Mouse (Mus musculus) mouse trophoblast stem cell (cell line): ENCODE measurements around the gene 4932438H23Rik.

Experiments used
- in situ Hi-C, 2 experiments: fragments of 300-500 bp; cut with MseI, MboI; formaldehyde crosslinking; loops; 2 replicates in 1 of 2; 3 replicates in 1 of 2; pipeline ENCODE4 v1.15.1; 2025

4932438H23Rik gene

GRCm38 (mm10) chr16:91095022-91095421 is at the start of gene 4932438H23Rik:
4932438H23Rik (minus strand) TSS chr16:91095122.
- in situ Hi-C loops, result loop anchor here in 1 of 2 experiments (25.0 kb wide), 1 partner anchor 217 kb away; no protein-coding TSS in a partner anchor

GRCm38 (mm10) chr16:91140991-91141630 is 46.2 kb upstream of the 4932438H23Rik start:
- in situ Hi-C loops, result no loop called here

- in situ Hi-C loops, result no loop called here
Observed at GRCm38 (mm10) chr16:91140457-91140856, 45.5 kb upstream of the 4932438H23Rik start.

- in situ Hi-C loops, result no loop called here
Observed at GRCm38 (mm10) chr16:91140056-91140455, 45.1 kb upstream of the 4932438H23Rik start.

- in situ Hi-C loops, result no loop called here
Observed at GRCm38 (mm10) chr16:91139481-91139880, 44.6 kb upstream of the 4932438H23Rik start.

GRCm38 (mm10) chr16:91138736-91139135 is 43.8 kb upstream of the 4932438H23Rik start:
- in situ Hi-C loops, result no loop called here

GRCm38 (mm10) chr16:91138151-91138550 is 43.2 kb upstream of the 4932438H23Rik start:
- in situ Hi-C loops, result no loop called here

- in situ Hi-C loops, result no loop called here
Observed at GRCm38 (mm10) chr16:91136607-91137006, 41.7 kb upstream of the 4932438H23Rik start.

GRCm38 (mm10) chr16:91129916-91130315 is 35.0 kb upstream of the 4932438H23Rik start:
- in situ Hi-C loops, result no loop called here

GRCm38 (mm10) chr16:91128431-91128830 is 33.5 kb upstream of the 4932438H23Rik start:
- in situ Hi-C loops, result no loop called here

GRCm38 (mm10) chr16:91126734-91127524 is 32.0 kb upstream of the 4932438H23Rik start:
- in situ Hi-C loops, result no loop called here

GRCm38 (mm10) chr16:91124256-91124655 is 29.3 kb upstream of the 4932438H23Rik start:
- in situ Hi-C loops, result no loop called here

GRCm38 (mm10) chr16:91123821-91124220 is 28.9 kb upstream of the 4932438H23Rik start:
- in situ Hi-C loops, result no loop called here

GRCm38 (mm10) chr16:91119879-91120278 is 25.0 kb upstream of the 4932438H23Rik start:
- in situ Hi-C loops, result no loop called here

- in situ Hi-C loops, result no loop called here
Observed at GRCm38 (mm10) chr16:91116696-91117095, 21.8 kb upstream of the 4932438H23Rik start.

GRCm38 (mm10) chr16:91116006-91116405 is 21.1 kb upstream of the 4932438H23Rik start:
- in situ Hi-C loops, result no loop called here

GRCm38 (mm10) chr16:91110999-91111535 is 16.1 kb upstream of the 4932438H23Rik start:
- in situ Hi-C loops, result no loop called here

- in situ Hi-C loops, result no loop called here
Observed at GRCm38 (mm10) chr16:91107608-91108007, 12.7 kb upstream of the 4932438H23Rik start.

- in situ Hi-C loops, result no loop called here
Observed at GRCm38 (mm10) chr16:91105481-91106051, 10.6 kb upstream of the 4932438H23Rik start.

- in situ Hi-C loops, result no loop called here
Observed at GRCm38 (mm10) chr16:91104821-91105480, 10.0 kb upstream of the 4932438H23Rik start.

GRCm38 (mm10) chr16:91103386-91103785 is 8.5 kb upstream of the 4932438H23Rik start:
- in situ Hi-C loops, result no loop called here

GRCm38 (mm10) chr16:91100484-91100883 is 5.6 kb upstream of the 4932438H23Rik start:
- in situ Hi-C loops, result no loop called here
